Mouse (Mus musculus) C2C12 (cell line): ENCODE data around the gene G6pdx. TPM values are rescaled to one million over a fixed set of nuclear protein-coding genes. Genes with fewer than 3 reads are reported as not detected.

Experiments used
- H3K27me3 ChIP-seq: one replicate; pipeline ENCODE4 v1.6.1; 2011; ENCODE audit not compliant: control insufficient read depth, insufficient read depth, insufficient read length
- H3K36me3 ChIP-seq: one replicate; pipeline ENCODE4 v1.6.1; 2011; ENCODE audit not compliant: control insufficient read depth, insufficient read depth
- H3K4me3 ChIP-seq: one replicate; pipeline ENCODE4 v1.5.1; 2011; ENCODE audit warnings: mild to moderate bottlenecking, control low read depth; ENCODE audit not compliant: poor library complexity, insufficient read depth, severe bottlenecking
- H3K79me2 ChIP-seq: one replicate; pipeline ENCODE4 v1.6.1; 2011; ENCODE audit not compliant: control insufficient read depth, insufficient read depth
- H3K79me3 ChIP-seq: one replicate; pipeline ENCODE4 v1.6.1; 2011; ENCODE audit warnings: low read depth, control low read depth
- H3ac ChIP-seq: one replicate; pipeline ENCODE3; 2011; ENCODE audit warnings: low read depth; ENCODE audit not compliant: control insufficient read depth, insufficient read length
- CEBPB ChIP-seq: IDR thresholded peaks from one replicate; pipeline ENCODE4 v1.6.1; 2011; ENCODE audit warnings: low read depth, mild to moderate bottlenecking, control low read depth, moderate library complexity
- CTCF ChIP-seq: IDR thresholded peaks from one replicate; pipeline ENCODE4 v1.5.1; 2011; ENCODE audit not compliant: control insufficient read depth, insufficient read depth, insufficient read length
- FOSL1 ChIP-seq: IDR thresholded peaks from one replicate; pipeline ENCODE4 v1.8.0; 2011; ENCODE audit warnings: mild to moderate bottlenecking, low read length; ENCODE audit not compliant: poor library complexity, insufficient read depth, severe bottlenecking
- MAX ChIP-seq: IDR thresholded peaks from one replicate; pipeline ENCODE4 v1.6.1; 2011; ENCODE audit warnings: mild to moderate bottlenecking, control low read depth
- MYOD1 ChIP-seq: IDR thresholded peaks from one replicate; pipeline ENCODE4 v1.6.1; 2011; ENCODE audit warnings: low read depth; ENCODE audit not compliant: control insufficient read depth, insufficient read length
- MYOG ChIP-seq: IDR thresholded peaks from one replicate; pipeline ENCODE4 v1.6.1; 2011; ENCODE audit not compliant: control insufficient read depth, insufficient read length; ENCODE audit errors: extremely low read depth
- USF1 ChIP-seq: IDR thresholded peaks from one replicate; pipeline ENCODE4 v1.6.1; 2011; ENCODE audit warnings: low read depth, mild to moderate bottlenecking, control low read depth, moderate library complexity
- polyA plus RNA-seq: library from polyadenylated mRNA; unstranded; fragments of >200 nt; fragmentation: generic; extraction: Trizol; gene quantifications from one replicate; pipeline ENCODE4 v1.2.1, GENCODE M21; 2012; ENCODE audit warnings: missing spikeins

G6pdx gene
- polyA plus RNA-seq, 1 experiment: 148 TPM

DNA sequence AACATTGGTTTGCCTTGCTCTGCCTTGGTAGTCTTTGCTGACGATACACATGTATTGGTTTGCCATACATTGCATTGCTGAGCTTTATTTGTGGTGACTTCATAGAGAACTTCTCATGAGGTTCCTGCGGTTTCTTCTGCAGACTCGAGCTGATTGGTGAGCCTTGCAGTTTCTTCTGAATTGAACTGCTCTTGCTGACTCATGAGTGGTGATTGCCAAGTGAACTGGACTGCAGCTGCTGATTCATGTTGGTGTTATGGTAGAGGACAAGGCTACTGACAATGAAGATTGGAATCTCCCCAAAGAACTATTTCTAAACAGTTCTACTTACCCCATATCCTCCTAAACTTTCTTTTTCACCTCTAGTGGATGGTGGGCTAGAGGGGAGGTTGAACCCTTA lies 28.9 kb downstream of the G6pdx start:
- no peaks in the 10 kb centered on the region for H3K79me2 ChIP-seq
- H3K27me3 ChIP-seq: no peaks in the 10 kb centered on the region
- no peak overlapping the region for H3K4me3 ChIP-seq
- H3ac ChIP-seq: no peak overlapping the region
- no peaks in the 10 kb centered on the region for H3K79me3 ChIP-seq
- H3K36me3 ChIP-seq: no peaks in the 10 kb centered on the region
- TF ChIP-seq MYOG: no peak
- TF ChIP-seq MAX: no peak
- TF ChIP-seq FOSL1: no peak
- no peak for TF ChIP-seq MYOD1
- TF ChIP-seq CTCF: no peak
- no peak for TF ChIP-seq CEBPB
- TF ChIP-seq USF1: no peak

DNA sequence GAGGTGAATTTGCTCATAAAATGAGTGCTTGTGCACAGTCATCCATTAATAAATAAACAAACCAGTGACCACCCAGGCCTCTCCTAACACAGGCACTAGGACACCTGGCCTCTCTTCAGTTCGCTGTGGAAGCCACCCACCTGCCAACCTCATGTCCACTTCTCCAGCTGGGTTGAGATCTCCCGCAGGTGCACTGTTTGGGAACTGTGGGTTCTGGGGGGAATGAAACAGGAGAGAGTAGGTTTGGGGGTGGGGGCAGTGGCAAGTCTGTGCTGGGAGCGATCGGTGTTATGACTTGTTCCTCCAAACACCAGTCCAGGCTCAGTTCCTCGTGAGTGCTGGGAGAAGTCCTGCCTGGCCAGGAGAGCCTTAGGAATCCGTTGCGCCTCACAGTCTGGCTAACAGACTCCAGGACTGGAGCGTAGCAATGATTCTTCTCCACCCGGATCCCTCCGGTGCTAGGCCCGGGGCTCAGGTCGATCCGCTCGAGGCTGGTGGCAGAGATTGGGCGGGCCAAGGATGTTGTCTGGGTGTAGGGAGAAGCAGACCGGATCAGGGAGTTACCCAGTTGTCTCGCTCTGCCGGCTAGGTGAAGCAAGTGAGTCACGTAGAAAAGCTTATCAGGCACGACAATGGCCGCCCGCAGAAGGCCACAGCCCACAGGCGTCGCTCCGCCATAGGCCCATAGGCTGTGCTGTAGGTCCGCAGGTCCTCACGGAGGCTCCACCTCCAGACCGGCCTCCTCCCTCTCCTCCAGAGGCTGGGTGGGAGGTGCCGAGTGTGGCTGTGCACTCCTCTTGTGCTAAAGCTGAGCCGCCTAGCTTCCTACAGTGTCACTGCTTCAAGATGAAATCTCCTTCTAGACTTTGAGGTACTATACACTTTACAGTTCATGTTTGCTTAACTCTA lies 36.2 kb downstream of the G6pdx start, which contains the start of the genes Fam3a and Ikbkg:
TSS of gene Fam3a (minus strand) at position 738 of the 909 bp plus-strand sequence.
TSS of gene Ikbkg (plus strand) at position 756 of the 909 bp plus-strand sequence.
- Histone ChIP-seq H3K79me2 (no peaks in the 10 kb centered on the region), H3K36me3 (no peaks in the 10 kb centered on the region), H3K79me3 (no peaks in the 10 kb centered on the region), H3ac (peak within 1 kb of the TSS; percentile 77), H3K27me3 (no peaks in the 10 kb centered on the region), H3K4me3 (peak within 1 kb of the TSS; percentile 44)
- TF ChIP-seq MYOD1 (no peak), FOSL1 (no peak), CEBPB (no peak), USF1 (no peak), MAX (peak; percentile 33), CTCF (no peak), MYOG (no peak)

DNA sequence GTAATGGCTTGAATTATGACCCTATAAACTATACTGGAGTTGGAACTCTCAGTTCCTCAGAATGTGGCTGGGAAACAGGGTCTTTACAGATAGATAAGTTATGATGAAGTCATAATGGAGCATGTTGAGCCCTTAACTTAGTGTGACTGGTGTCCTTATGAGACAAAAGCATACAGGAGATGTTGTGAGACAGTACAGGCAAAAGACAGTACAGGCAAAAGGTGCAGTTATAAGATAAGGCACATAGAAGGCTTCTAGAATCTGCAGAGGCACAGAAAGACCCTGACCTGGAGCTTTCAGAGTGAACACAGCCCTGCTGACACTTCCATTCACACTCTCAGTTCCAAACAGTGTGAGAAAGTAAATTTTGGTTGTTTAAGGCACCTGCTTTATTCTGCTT lies 40.8 kb downstream of the G6pdx start:
- Histone ChIP-seq H3K4me3 (no peak overlapping the region), H3ac (no peak overlapping the region), H3K36me3 (no peaks in the 10 kb centered on the region), H3K27me3 (no peaks in the 10 kb centered on the region), H3K79me2 (no peaks in the 10 kb centered on the region), H3K79me3 (no peaks in the 10 kb centered on the region)
- no peak for TF ChIP-seq MYOG
- TF ChIP-seq CEBPB: no peak
- no peak for TF ChIP-seq MAX
- TF ChIP-seq MYOD1: no peak
- no peak for TF ChIP-seq CTCF
- no peak for TF ChIP-seq FOSL1
- no peak for TF ChIP-seq USF1

DNA sequence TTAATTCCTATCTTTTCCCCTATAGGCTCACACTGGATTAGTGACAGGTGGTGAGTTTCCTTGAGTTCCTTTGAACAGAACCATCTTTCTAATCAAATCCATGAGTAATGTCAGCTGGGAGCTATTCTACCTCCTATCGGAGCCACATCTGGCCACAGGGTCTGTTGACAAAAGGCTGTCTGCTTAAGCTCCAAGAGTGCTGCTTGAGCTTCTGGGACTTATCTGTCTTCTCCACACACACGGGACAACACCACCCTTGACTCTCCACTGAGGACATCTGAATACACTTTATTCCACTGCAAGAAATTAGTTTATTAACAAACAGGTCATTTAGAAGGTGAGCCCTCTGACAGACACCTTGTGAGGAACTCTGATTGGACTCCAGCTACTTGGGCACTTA lies 44.5 kb downstream of the G6pdx start:
- Histone ChIP-seq H3K27me3 (no peaks in the 10 kb centered on the region), H3K36me3 (no peaks in the 10 kb centered on the region), H3K79me2 (no peaks in the 10 kb centered on the region), H3K79me3 (no peaks in the 10 kb centered on the region), H3ac (no peak overlapping the region), H3K4me3 (no peak overlapping the region)
- no peak for TF ChIP-seq FOSL1
- no peak for TF ChIP-seq CEBPB
- no peak for TF ChIP-seq MAX
- TF ChIP-seq MYOG: no peak
- TF ChIP-seq CTCF: no peak
- no peak for TF ChIP-seq MYOD1
- no peak for TF ChIP-seq USF1

DNA sequence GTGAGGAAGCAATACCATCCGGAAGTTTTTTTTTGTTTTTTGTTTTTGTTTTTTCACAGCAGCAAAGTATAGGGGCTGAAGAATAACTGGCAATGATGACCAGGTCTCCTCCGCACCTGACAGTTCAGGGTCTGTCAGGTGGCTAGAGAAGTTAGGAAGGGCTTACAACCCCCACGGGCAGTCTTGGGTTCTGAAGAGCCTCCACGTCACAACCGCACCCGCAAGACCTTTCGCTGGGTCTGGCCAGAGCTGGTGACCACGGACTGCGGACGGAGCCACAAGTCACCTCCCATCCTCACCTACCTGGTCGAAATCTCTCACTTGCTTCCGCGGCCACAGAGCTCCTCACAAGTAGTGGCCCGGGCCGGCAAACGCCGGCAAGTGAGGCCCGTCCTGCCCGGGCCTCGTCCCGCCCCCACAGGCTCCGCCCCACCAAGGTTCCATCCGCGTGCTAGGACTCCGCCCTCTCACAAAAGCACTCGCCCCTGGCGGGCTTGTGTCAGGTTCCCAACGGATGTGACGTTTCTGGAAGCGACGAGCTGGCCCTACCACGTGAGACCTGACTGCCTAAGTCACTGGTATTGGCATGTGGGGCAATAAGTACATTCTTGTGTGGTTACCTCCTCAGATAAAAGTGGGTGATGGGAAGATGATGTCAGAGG lies 56.0 kb downstream of the G6pdx start, which contains the start of the genes Ubl4a and Slc10a3:
TSS of gene Ubl4a (minus strand) at position 331 of the 662 bp plus-strand sequence.
TSS of gene Slc10a3 (minus strand) at position 462 of the 662 bp plus-strand sequence.
- Histone ChIP-seq H3K36me3 (peaks cover 3% of the 10 kb centered on the region), H3K79me3 (no peaks in the 10 kb centered on the region), H3ac (peak within 1 kb of the TSS; percentile 97), H3K79me2 (peaks cover 2% of the 10 kb centered on the region), H3K4me3 (peak within 1 kb of the TSS; percentile 37), H3K27me3 (no peaks in the 10 kb centered on the region)
- no peak for TF ChIP-seq CTCF
- TF ChIP-seq MAX: no peak
- TF ChIP-seq FOSL1: no peak
- peak; percentile 55 for TF ChIP-seq CEBPB
- no peak for TF ChIP-seq MYOG
- peak; percentile 82 for TF ChIP-seq USF1
- TF ChIP-seq MYOD1: no peak
